Mouse (Mus musculus): ENCODE results near the gene Cort.

- TF ChIP-seq CTCF (IDR thresholded peaks at IDR 0.05; ENCODE audit: low read depth), result no peak
- no peak for TF ChIP-seq EP300 (IDR thresholded peaks at IDR 0.05; ENCODE audit: low read depth)
Observed at GRCm38 (mm10) chr4:149131789-149132565, 5.4 kb upstream of the Cort start.
